Mouse (Mus musculus) CH12.LX (cell line): ENCODE results near the gene Efhd1. TPM values are rescaled to one million over a fixed set of nuclear protein-coding genes. Genes with fewer than 3 reads are reported as not detected.

Experiments
- DNase-seq: peaks from one replicate; pipeline ENCODE4 v3.0.0-alpha.2; 2013; ENCODE audit errors: extremely low read depth
- H3K27ac ChIP-seq: 2 replicates; pipeline ENCODE4 v1.5.1; 2012; ENCODE audit warnings: low read depth, mild to moderate bottlenecking, control low read depth, moderate library complexity; ENCODE audit not compliant: insufficient read depth
- H3K27me3 ChIP-seq: replicated peaks from 2 replicates; pipeline ENCODE3; 2012; ENCODE audit warnings: inconsistent platforms
- H3K36me3 ChIP-seq, 2 experiments: replicated peaks in 1 of 2; 2 replicates each; pipeline versions ENCODE3 to v1.6.1; 2012; ENCODE audit warnings: inconsistent platforms in 1 of 2, low read length in 1 of 2, mild to moderate bottlenecking in 1 of 2, mixed read lengths in 1 of 2, moderate library complexity in 1 of 2; ENCODE audit not compliant: control insufficient read depth in 1 of 2, insufficient read depth in 1 of 2
- H3K4me1 ChIP-seq, 2 experiments: 2 replicates each; pipeline ENCODE4 v1.6.1; 2012; ENCODE audit warnings: inconsistent platforms in 1 of 2, moderate library complexity in 1 of 2; ENCODE audit not compliant: insufficient read depth in 2 of 2, control insufficient read depth in 1 of 2
- H3K4me2 ChIP-seq: 2 replicates; pipeline ENCODE4 v1.6.1; 2012; ENCODE audit warnings: low read depth, mild to moderate bottlenecking, control low read depth; ENCODE audit not compliant: poor library complexity, insufficient read depth, severe bottlenecking
- H3K4me3 ChIP-seq, 3 experiments: fragments of 150-350 bp in 1 of 3; sonication (generic) in 1 of 3; replicated peaks in 1 of 3; 2 replicates each; pipeline versions ENCODE3 to v1.5.1; 2011 to 2012; ENCODE audit warnings: low read depth in 2 of 3, low read length in 2 of 3, mild to moderate bottlenecking in 2 of 3, moderate library complexity in 2 of 3, control low read depth in 1 of 3, improper control_type of control experiment in 1 of 3, inconsistent platforms in 1 of 3, mixed read lengths in 1 of 3; ENCODE audit not compliant: poor library complexity in 1 of 3
- H3K79me2 ChIP-seq: replicated peaks from 2 replicates; pipeline ENCODE4 v1.6.1; 2012; ENCODE audit warnings: mild to moderate bottlenecking, moderate library complexity; ENCODE audit not compliant: control insufficient read depth, poor library complexity, insufficient read depth, severe bottlenecking; ENCODE audit errors: extremely low read depth
- H3K9ac ChIP-seq: 2 replicates; pipeline ENCODE4 v1.6.1; 2012; ENCODE audit warnings: low read depth, mild to moderate bottlenecking, control low read depth, moderate library complexity; ENCODE audit not compliant: insufficient read depth
- H3K9me3 ChIP-seq: replicated peaks from 2 replicates; pipeline ENCODE3; 2012; ENCODE audit warnings: low read length, inconsistent platforms, mixed read lengths
- BHLHE40 ChIP-seq: IDR thresholded peaks from 2 replicates; pipeline ENCODE4 v1.6.1; 2011; ENCODE audit warnings: mild to moderate bottlenecking, low read depth, low read length, improper control_type of control experiment
- CTCF ChIP-seq, 2 experiments: IDR thresholded peaks in 1 of 2; conservative IDR thresholded peaks in 1 of 2; 2 replicates each; pipeline ENCODE4 v1.5.1; 2011 to 2012; ENCODE audit warnings: low read depth in 2 of 2, low read length in 2 of 2, improper control_type of control experiment in 1 of 2, inconsistent platforms in 1 of 2, mild to moderate bottlenecking in 1 of 2, moderate library complexity in 1 of 2
- E2F4 ChIP-seq: IDR thresholded peaks from 2 replicates; pipeline ENCODE4 v1.6.1; 2011; ENCODE audit warnings: low read depth, low read length, improper control_type of control experiment; ENCODE audit not compliant: insufficient replicate concordance
- EP300 ChIP-seq: IDR thresholded peaks from 2 replicates; pipeline ENCODE4 v1.6.1; 2011; ENCODE audit warnings: low read length, improper control_type of control experiment
- GABPA ChIP-seq: IDR thresholded peaks from 2 replicates; pipeline ENCODE4 v1.6.1; 2012; ENCODE audit warnings: low read depth, low read length, improper control_type of control experiment, inconsistent platforms; ENCODE audit not compliant: insufficient replicate concordance
- JUND ChIP-seq: conservative IDR thresholded peaks from 2 replicates; pipeline ENCODE4 v1.6.1; 2011; ENCODE audit warnings: low read depth, low read length, improper control_type of control experiment
- MAFK ChIP-seq: IDR thresholded peaks from 2 replicates; pipeline ENCODE4 v1.6.1; 2011; ENCODE audit warnings: low read length, improper control_type of control experiment; ENCODE audit not compliant: insufficient replicate concordance
- MAX ChIP-seq: IDR thresholded peaks from 2 replicates; pipeline ENCODE4 v1.6.1; 2011; ENCODE audit warnings: low read length, improper control_type of control experiment
- MYC ChIP-seq: IDR thresholded peaks from 2 replicates; pipeline ENCODE4 v1.6.1; 2011; ENCODE audit warnings: low read depth, mild to moderate bottlenecking, improper control_type of control experiment, low read length
- NELFE ChIP-seq: IDR thresholded peaks from 2 replicates; pipeline ENCODE4 v1.6.1; 2011; ENCODE audit warnings: low read depth, low read length, improper control_type of control experiment
- NRF1 ChIP-seq: IDR thresholded peaks from 2 replicates; pipeline ENCODE4 v1.6.1; 2014; ENCODE audit warnings: low read depth, mild to moderate bottlenecking, inconsistent platforms, low read length, improper control_type of control experiment, moderate library complexity
- RAD21 ChIP-seq: IDR thresholded peaks from 2 replicates; pipeline ENCODE4 v1.6.1; 2011; ENCODE audit warnings: low read depth, mild to moderate bottlenecking, low read length, improper control_type of control experiment, moderate library complexity
- RCOR1 ChIP-seq: conservative IDR thresholded peaks from 2 replicates; pipeline ENCODE4 v1.6.1; 2012; ENCODE audit warnings: low read depth, mild to moderate bottlenecking, inconsistent platforms, low read length, improper control_type of control experiment
- TBP ChIP-seq: conservative IDR thresholded peaks from 2 replicates; pipeline ENCODE4 v1.6.1; 2011; ENCODE audit warnings: low read depth, low read length, improper control_type of control experiment
- UBTF ChIP-seq: IDR thresholded peaks from 2 replicates; pipeline ENCODE4 v1.6.1; 2012; ENCODE audit warnings: low read depth, mild to moderate bottlenecking, inconsistent platforms, low read length, improper control_type of control experiment, moderate library complexity
- ZC3H11A ChIP-seq: IDR thresholded peaks from 2 replicates; pipeline ENCODE4 v1.6.1; 2012; ENCODE audit warnings: low read depth, mild to moderate bottlenecking, inconsistent platforms, low read length, improper control_type of control experiment
- ZKSCAN1 ChIP-seq: IDR thresholded peaks from 2 replicates; pipeline ENCODE4 v1.6.1; 2012; ENCODE audit warnings: low read depth, inconsistent platforms, low read length, improper control_type of control experiment, borderline replicate concordance
- ZNF384 ChIP-seq: IDR thresholded peaks from 2 replicates; pipeline ENCODE4 v1.6.1; 2012; ENCODE audit warnings: low read depth, low read length, improper control_type of control experiment, inconsistent platforms
- dilution Hi-C: fragments of 300-500 bp; cut with MboI; formaldehyde crosslinking; loops from 2 replicates; pipeline ENCODE4 v1.14.3; 2020; ENCODE audit warnings: low sequenced_read_pairs; ENCODE audit not compliant: extremely low pct_unique_long_range_greater_than_20kb, extremely low pct_ligation_motif_present
- in situ Hi-C: fragments of 300-500 bp; cut with MboI; formaldehyde crosslinking; loops from 3 replicates; pipeline ENCODE4 v1.14.3; 2019; ENCODE audit warnings: low sequenced_read_pairs, low pct_ligation_motif_present, low pct_unique_long_range_greater_than_20kb, mixed read lengths
- polyA plus RNA-seq: library from polyadenylated mRNA; unstranded; fragments of >175 nt; gene quantifications from 2 replicates; pipeline ENCODE4 v1.2.1, GENCODE M21; 2012; ENCODE audit warnings: low read depth; ENCODE audit not compliant: insufficient read length
- total RNA-seq, 2 experiments: library from RNA; depleted of rRNA; stranded (reverse); fragments of 300-350 nt in 1 of 2; fragments of >200 nt in 1 of 2; gene quantifications; 2 replicates each; pipeline ENCODE4 v1.2.3; 2012 to 2014

Efhd1 gene
- total and polyA plus RNA-seq, 3 experiments = 0.12 to 1.2 (median 0.13) TPM

DNA sequence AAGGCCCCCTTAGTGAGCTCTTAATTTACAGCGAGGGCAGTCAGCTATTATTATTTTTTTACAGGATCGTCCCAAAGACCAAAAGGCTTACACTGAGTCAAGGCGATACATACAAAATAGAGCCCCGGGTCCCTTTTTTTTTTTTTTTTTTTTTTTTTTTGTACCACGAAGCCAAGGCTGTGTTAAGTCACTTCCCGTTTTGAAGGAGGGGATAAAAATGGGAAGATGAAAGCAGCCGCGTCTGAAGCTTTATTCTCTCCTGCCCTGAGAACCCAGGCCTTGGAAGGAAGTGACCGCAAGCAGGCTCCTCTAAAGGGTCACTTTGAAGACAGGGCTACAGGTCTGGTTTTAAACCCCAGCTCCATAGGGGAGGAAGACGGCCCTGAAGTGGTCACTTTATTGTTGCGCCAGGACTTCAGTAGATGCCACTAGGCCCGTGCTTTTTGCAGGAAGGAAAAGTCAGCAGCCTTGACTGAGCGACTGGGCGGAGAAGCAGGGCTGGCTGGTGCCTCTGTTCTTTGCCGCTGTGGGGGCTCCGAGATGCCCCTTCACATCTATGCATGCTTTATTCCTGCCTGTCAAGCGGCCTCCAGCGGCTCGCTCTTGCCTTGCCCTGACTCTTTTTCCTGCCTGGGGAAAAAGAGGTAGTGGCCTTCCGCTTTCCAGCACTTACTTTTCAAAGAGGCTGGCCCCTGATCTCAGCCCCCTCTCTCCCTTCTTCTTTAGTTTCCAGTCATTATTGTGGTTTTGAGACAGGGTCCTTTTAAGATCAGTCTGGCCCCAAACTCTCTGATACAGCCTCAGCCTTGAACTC, 17.6 kb downstream of the Efhd1 start:
- Histone ChIP-seq H3K9me3 (peaks cover 8% of the 10 kb centered on the region), H3K27ac (no peak overlapping the region), H3K36me3 (no peaks in the 10 kb centered on the region), H3K79me2 (no peaks in the 10 kb centered on the region), H3K4me1 (peaks cover 5 to 21% of the 10 kb centered on the region in 2 experiments; a peak in 2 of 4 replicates), H3K4me2 (no peak overlapping the region), H3K4me3 (no peak overlapping the region), H3K27me3 (no peaks in the 10 kb centered on the region), H3K9ac (no peak overlapping the region)
- DNase-seq = no peak
- in situ Hi-C loops (no loop called here), dilution Hi-C loops (no loop called here)
- TF ChIP-seq EP300 = no peak
- TF ChIP-seq MYC = no peak
- no peak for TF ChIP-seq ZKSCAN1
- no peak for TF ChIP-seq CTCF (conservative IDR thresholded peaks at IDR 0.05 in 1 of 2, IDR thresholded peaks at IDR 0.05 in 1 of 2; ENCODE audit: low read depth in 2 of 2, low read length in 2 of 2)
- TF ChIP-seq ZC3H11A = no peak
- TF ChIP-seq MAFK = no peak
- TF ChIP-seq ZNF384 = peak; percentile 69; the same call in 1 of the 2 replicates

DNA sequence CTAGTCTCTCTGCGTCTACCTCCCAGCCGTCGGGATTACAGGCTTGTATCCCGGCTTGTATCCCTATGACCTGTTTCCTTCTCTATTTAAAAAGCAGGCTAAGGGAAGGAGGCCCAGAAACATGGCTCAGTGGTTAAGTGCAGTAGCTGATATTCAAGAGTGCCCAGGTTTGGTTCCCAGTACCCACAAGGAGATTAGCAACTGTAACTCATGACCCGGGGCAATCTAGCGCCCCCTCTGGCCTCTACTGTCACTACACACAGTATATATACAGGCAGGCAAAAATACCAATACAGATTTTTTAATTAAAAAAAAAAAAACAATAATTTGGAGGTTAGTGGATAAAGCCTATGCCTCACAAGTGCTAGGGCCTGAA, 18.2 kb downstream of the Efhd1 start:
- no peaks in the 10 kb centered on the region for H3K36me3 ChIP-seq
- no peak for DNase-seq
- no peak overlapping the region for H3K9ac ChIP-seq
- no peak overlapping the region for H3K27ac ChIP-seq
- peaks cover 8% of the 10 kb centered on the region for H3K9me3 ChIP-seq
- dilution Hi-C loops (no loop called here), in situ Hi-C loops (no loop called here)
- no peaks in the 10 kb centered on the region for H3K27me3 ChIP-seq
- H3K4me3 ChIP-seq = no peak overlapping the region
- peaks cover 0 to 15% of the 10 kb centered on the region in 2 experiments; a peak in 2 of 4 replicates for H3K4me1 ChIP-seq
- H3K4me2 ChIP-seq = no peak overlapping the region
- H3K79me2 ChIP-seq = no peaks in the 10 kb centered on the region
- TF ChIP-seq CTCF (conservative IDR thresholded peaks at IDR 0.05 in 1 of 2, IDR thresholded peaks at IDR 0.05 in 1 of 2; ENCODE audit: low read depth in 2 of 2, low read length in 2 of 2) = peak; percentile 23 to 29; a peak in 2 of 4 replicates
- no peak for TF ChIP-seq TBP

DNA sequence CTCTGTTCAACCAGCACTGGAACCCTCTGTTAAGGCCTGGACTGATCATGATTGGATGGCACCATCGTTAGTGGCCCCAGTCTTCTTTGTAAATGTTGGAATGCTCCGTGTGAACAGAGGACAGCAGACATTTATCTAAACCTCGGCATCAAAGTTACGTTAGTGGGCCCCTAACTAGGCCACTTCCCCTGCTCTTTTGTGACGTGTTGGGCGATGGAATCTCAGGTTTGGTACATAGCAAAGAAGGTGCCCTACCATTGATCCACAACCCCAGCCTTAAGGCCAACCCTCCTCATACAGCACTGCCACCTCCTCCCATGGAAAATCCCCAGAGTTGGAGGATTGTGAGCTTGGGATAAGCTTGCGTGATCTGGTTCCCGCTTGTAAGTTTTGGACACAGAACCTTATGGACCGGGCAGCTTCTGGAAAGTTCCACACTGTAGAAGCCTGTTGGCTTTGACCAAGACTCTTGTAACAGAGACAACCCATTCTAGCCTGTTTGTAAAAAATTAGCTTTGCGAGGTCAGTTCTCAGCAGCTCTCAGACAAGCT, 19.3 kb downstream of the Efhd1 start:
- H3K9me3 ChIP-seq = peaks cover 8% of the 10 kb centered on the region
- in situ Hi-C loops (no loop called here), dilution Hi-C loops (no loop called here)
- H3K79me2 ChIP-seq = no peaks in the 10 kb centered on the region
- no peak overlapping the region for H3K9ac ChIP-seq
- DNase-seq = no peak
- TF ChIP-seq NRF1 (no peak), GABPA (no peak), MAFK (no peak), ZNF384 (no peak), CTCF (conservative IDR thresholded peaks at IDR 0.05 in 1 of 2, IDR thresholded peaks at IDR 0.05 in 1 of 2; ENCODE audit: low read depth in 2 of 2, low read length in 2 of 2) (no peak), MAX (no peak), NELFE (no peak), JUND (no peak), E2F4 (no peak), UBTF (no peak), RAD21 (no peak), BHLHE40 (no peak), TBP (no peak), ZC3H11A (no peak), RCOR1 (no peak)
- H3K27me3 ChIP-seq = no peaks in the 10 kb centered on the region
- peaks cover 0 to 15% of the 10 kb centered on the region in 2 experiments; a peak in 2 of 4 replicates for H3K4me1 ChIP-seq
- H3K36me3 ChIP-seq = no peaks in the 10 kb centered on the region
- H3K4me3 ChIP-seq = no peak overlapping the region
- no peak overlapping the region for H3K4me2 ChIP-seq
- H3K27ac ChIP-seq = no peak overlapping the region
